Mouse (Mus musculus): ENCODE data around the gene Pnmt. TPM values are rescaled to one million over a fixed set of nuclear protein-coding genes. Genes with fewer than 3 reads are reported as not detected.

Pnmt gene
- 3.5 and 3.7 TPM in 2 replicates for polyA plus RNA-seq (2015; fragmentation: Nextera tagmentation; extraction: Ambion mirVana)

DNA sequence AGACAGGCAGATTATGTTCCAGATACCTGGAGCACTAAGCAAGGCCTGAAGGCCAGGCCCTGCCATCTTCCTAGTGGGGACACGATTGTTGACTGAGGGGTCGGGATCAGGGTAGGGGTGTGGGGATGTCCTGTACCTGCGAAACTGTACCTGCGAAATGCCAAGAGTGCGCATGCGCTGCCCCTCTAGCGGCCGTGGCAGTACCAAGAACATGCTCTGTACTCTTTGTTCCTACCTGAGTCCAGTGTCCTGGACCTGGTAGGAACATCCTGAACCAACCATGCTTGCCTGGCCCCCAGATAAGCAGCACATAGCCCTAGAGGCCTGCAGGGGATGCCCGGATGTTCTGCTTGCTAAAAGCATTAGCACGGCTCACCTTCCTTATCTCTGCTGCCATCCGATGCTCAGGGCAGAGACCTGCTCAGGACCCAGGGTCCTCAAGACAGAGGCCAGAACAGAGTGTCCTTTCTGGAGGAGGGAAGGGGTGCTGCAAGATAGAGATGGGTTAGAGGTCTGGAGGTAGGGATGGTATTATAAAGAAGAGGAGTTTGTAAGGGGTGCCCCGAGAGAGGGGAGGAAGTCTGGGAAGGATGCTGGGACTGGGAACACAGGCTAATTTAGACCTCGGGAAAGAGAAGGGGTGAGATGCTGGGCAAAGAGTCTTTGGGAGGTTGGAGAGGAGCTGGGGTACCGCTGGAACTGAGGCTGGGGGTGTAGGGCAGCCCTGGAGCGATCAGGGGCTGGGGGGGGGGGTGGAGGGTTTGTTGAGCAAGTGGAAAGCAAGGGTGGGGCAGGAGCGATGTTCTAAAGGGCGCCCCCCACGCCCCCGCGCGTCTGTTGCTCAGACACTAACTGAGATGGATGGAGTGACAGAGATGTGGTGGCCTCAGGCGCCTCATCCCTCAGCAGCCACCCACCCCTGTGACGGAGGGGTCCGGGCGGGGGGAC lies at the start of gene Pnmt:
Gene Pnmt, plus strand, starts transcription at position 813 of the 948 bp plus-strand sequence.
- Histone ChIP-seq H3K27ac (no peak within 1 kb of the TSS), H3K4me3 (replicated peaks; ENCODE audit: low read depth, low read length) (no peak within 1 kb of the TSS), H3K4me2 (ENCODE audit: low read length) (0 out of 2 replicates have a peak within 1 kb of the TSS, but pooled peaks have one; percentile 21), H3K4me1 (replicated peaks; ENCODE audit: insufficient read depth, low read length) (0 out of 2 replicates have a peak, but pooled peaks cover 9% of the 10 kb centered on the region), H3K9me3 (replicated peaks; ENCODE audit: low read length) (no peaks in the 10 kb centered on the region), H3K27me3 (ENCODE audit: insufficient read depth, low read length) (peaks cover 14% of the 10 kb centered on the region), H3K9ac (ENCODE audit: low read depth, low read length) (no peak within 1 kb of the TSS), H3K36me3 (ENCODE audit: insufficient read depth, low read length) (no peaks in the 10 kb centered on the region)
- 44% methylated on average over 25 of the region's 25 CpGs for WGBS
- TF ChIP-seq CTCF (IDR thresholded peaks at IDR 0.05; ENCODE audit: low read depth) = no peak
- ATAC-seq (replicated peaks; ENCODE audit: low FRiP score, low read depth) (no peak), DNase-seq (ENCODE audit: low spot score) (no peak)

DNA sequence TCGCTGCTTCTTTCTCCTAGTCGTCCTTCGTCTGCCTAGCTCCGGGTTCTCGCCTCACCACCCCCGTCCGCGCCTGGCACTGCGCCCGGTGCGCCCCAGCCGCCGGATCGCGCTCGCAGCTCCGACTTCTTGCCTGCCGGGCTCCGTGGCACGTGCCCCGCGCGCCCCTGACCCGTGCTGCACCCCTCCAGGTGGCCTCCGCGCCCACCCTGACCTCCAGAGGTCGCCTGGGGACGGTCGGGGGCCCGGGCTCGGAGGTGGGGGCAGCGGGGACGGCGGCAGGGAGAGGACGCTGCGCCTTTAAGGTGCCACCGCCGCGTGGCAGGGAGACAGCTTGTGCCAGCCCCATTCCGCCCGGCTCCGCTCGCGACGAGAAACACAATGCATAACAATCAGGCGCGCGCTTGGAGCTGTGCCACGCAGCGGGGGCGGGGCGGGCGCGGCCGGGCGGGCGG lies 47.7 kb upstream of the Pnmt start:
- ATAC-seq (replicated peaks; ENCODE audit: low FRiP score, low read depth) = no peak
- under 1% methylated on average over 45 of the region's 57 CpGs for WGBS
- no peak for DNase-seq (ENCODE audit: low spot score)

GRCm38 (mm10) chr11:98339071-98339501 lies 47.2 kb upstream of the Pnmt start:
- H3K4me3 ChIP-seq (replicated peaks; ENCODE audit: low read depth, low read length) = peak overlapping the region; percentile 40
- WGBS = under 1% methylated on average over 19 of the region's 19 CpGs
- H3K4me2 ChIP-seq (ENCODE audit: low read length) = peak overlapping the region; percentile 92
- no peaks in the 10 kb centered on the region for H3K9me3 ChIP-seq (replicated peaks; ENCODE audit: low read length)
- H3K9ac ChIP-seq (ENCODE audit: low read depth, low read length) = peak overlapping the region; percentile 47; the same call in 1 of the 2 replicates
- TF ChIP-seq CTCF (IDR thresholded peaks at IDR 0.05; ENCODE audit: low read depth) = no peak
- peaks cover 13% of the 10 kb centered on the region; the same call in 1 of the 2 replicates for H3K4me1 ChIP-seq (replicated peaks; ENCODE audit: insufficient read depth, low read length)
- no peak overlapping the region for H3K27ac ChIP-seq
- H3K36me3 ChIP-seq (ENCODE audit: insufficient read depth, low read length) = no peaks in the 10 kb centered on the region
- H3K27me3 ChIP-seq (ENCODE audit: insufficient read depth, low read length) = peaks cover 55% of the 10 kb centered on the region
- ATAC-seq (replicated peaks; ENCODE audit: low FRiP score, low read depth) (no peak), DNase-seq (ENCODE audit: low spot score) (peak; percentile 37)

More for the DNA sequence above, 47.7 kb upstream of the Pnmt start:
- H3K4me1 ChIP-seq (replicated peaks; ENCODE audit: insufficient read depth, low read length) = peaks cover 13% of the 10 kb centered on the region; the same call in 1 of the 2 replicates
- H3K9me3 ChIP-seq (replicated peaks; ENCODE audit: low read length) = no peaks in the 10 kb centered on the region
- H3K36me3 ChIP-seq (ENCODE audit: insufficient read depth, low read length) = no peaks in the 10 kb centered on the region
- H3K4me2 ChIP-seq (ENCODE audit: low read length) = peak overlapping the region; percentile 92
- no peak overlapping the region for H3K27ac ChIP-seq
- peak overlapping the region; percentile 40 for H3K4me3 ChIP-seq (replicated peaks; ENCODE audit: low read depth, low read length)
- no peak for TF ChIP-seq CTCF (IDR thresholded peaks at IDR 0.05; ENCODE audit: low read depth)
- H3K27me3 ChIP-seq (ENCODE audit: insufficient read depth, low read length) = peaks cover 60% of the 10 kb centered on the region
- H3K9ac ChIP-seq (ENCODE audit: low read depth, low read length) = peak overlapping the region; percentile 47

DNA sequence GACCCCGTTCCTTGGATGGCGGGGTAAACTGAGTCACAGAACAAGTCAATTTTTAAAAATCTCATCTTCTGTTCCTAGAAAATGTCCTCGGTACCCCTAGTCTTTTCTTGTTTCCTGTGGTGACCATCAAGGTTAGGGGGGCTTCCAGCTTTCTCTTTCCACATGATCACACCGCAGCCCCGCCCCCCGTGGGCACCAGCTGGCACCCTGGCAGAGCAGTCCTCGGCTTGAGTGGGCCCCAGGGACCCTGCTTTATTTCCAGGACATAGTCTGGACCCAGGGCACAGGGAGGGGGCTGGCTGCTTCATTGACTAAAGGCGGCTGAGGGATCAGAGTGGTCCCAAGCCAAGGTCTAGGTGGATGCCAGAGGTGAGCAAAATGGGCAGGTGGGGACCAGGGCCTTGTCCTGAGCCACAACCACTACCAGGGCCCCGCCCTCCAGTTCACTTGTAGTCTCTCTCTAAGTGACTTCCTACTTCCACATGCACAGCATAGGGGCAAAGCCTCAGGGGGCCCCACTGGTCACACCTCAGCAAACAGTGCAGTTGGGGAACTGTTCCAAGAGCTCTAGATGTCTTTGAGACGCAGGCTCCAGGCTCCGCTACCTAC lies 46.5 kb upstream of the Pnmt start:
- Histone ChIP-seq H3K4me3 (replicated peaks; ENCODE audit: low read depth, low read length) (no peak overlapping the region; the same call in 1 of the 2 replicates), H3K9ac (ENCODE audit: low read depth, low read length) (no peak overlapping the region), H3K27me3 (ENCODE audit: insufficient read depth, low read length) (peaks cover 48% of the 10 kb centered on the region), H3K27ac (no peak overlapping the region), H3K9me3 (replicated peaks; ENCODE audit: low read length) (no peaks in the 10 kb centered on the region), H3K36me3 (ENCODE audit: insufficient read depth, low read length) (no peaks in the 10 kb centered on the region), H3K4me1 (replicated peaks; ENCODE audit: insufficient read depth, low read length) (peaks cover 13% of the 10 kb centered on the region; the same call in 1 of the 2 replicates), H3K4me2 (ENCODE audit: low read length) (peak overlapping the region; percentile 92)
- ATAC-seq (replicated peaks; ENCODE audit: low FRiP score, low read depth) (no peak), DNase-seq (ENCODE audit: low spot score) (no peak)
- WGBS = 10% methylated on average over 11 of the region's 11 CpGs
- TF ChIP-seq CTCF (IDR thresholded peaks at IDR 0.05; ENCODE audit: low read depth) = no peak

GRCm38 (mm10) chr11:98340597-98340996 lies 45.7 kb upstream of the Pnmt start:
- DNase-seq (ENCODE audit: low spot score) (no peak), ATAC-seq (replicated peaks; ENCODE audit: low FRiP score, low read depth) (no peak)
- peaks cover 40% of the 10 kb centered on the region for H3K27me3 ChIP-seq (ENCODE audit: insufficient read depth, low read length)
- H3K4me2 ChIP-seq (ENCODE audit: low read length) = no peak overlapping the region
- no peak overlapping the region for H3K27ac ChIP-seq
- TF ChIP-seq CTCF (IDR thresholded peaks at IDR 0.05; ENCODE audit: low read depth) = no peak
- H3K9ac ChIP-seq (ENCODE audit: low read depth, low read length) = no peak overlapping the region
- WGBS = 9% methylated on average over 4 of the region's 4 CpGs
- H3K36me3 ChIP-seq (ENCODE audit: insufficient read depth, low read length) = no peaks in the 10 kb centered on the region
- no peak overlapping the region for H3K4me3 ChIP-seq (replicated peaks; ENCODE audit: low read depth, low read length)
- no peaks in the 10 kb centered on the region for H3K9me3 ChIP-seq (replicated peaks; ENCODE audit: low read length)
- peaks cover 13% of the 10 kb centered on the region; the same call in 1 of the 2 replicates for H3K4me1 ChIP-seq (replicated peaks; ENCODE audit: insufficient read depth, low read length)

GRCm38 (mm10) chr11:98341174-98341573 lies 45.1 kb upstream of the Pnmt start:
- 57% methylated on average over 4 of the region's 4 CpGs for WGBS
- no peaks in the 10 kb centered on the region for H3K9me3 ChIP-seq (replicated peaks; ENCODE audit: low read length)
- no peak overlapping the region for H3K4me3 ChIP-seq (replicated peaks; ENCODE audit: low read depth, low read length)
- no peak for DNase-seq (ENCODE audit: low spot score)
- no peak overlapping the region for H3K9ac ChIP-seq (ENCODE audit: low read depth, low read length)
- H3K27ac ChIP-seq = no peak overlapping the region
- no peak for ATAC-seq (replicated peaks; ENCODE audit: low FRiP score, low read depth)
- TF ChIP-seq CTCF (IDR thresholded peaks at IDR 0.05; ENCODE audit: low read depth) = no peak
- peaks cover 38% of the 10 kb centered on the region for H3K27me3 ChIP-seq (ENCODE audit: insufficient read depth, low read length)
- H3K36me3 ChIP-seq (ENCODE audit: insufficient read depth, low read length) = no peaks in the 10 kb centered on the region
- peaks cover 13% of the 10 kb centered on the region; the same call in 1 of the 2 replicates for H3K4me1 ChIP-seq (replicated peaks; ENCODE audit: insufficient read depth, low read length)
- no peak overlapping the region for H3K4me2 ChIP-seq (ENCODE audit: low read length)

Data from kidney, postnatal 0 days (tissue).